Mouse (Mus musculus) cerebellum, adult 2 months (tissue): Measurements from ENCODE around the gene Frmd4a.

Experiments
- CTCF ChIP-seq: fragments of 200-500 bp; IDR thresholded peaks from 2 replicates; pipeline ENCODE4 v1.5.1; 2011; ENCODE audit warnings: low read depth, mild to moderate bottlenecking, control low read depth, low read length, moderate library complexity, borderline replicate concordance; ENCODE audit not compliant: insufficient read depth
- POLR2A ChIP-seq: fragments of 200-500 bp; IDR thresholded peaks from 2 replicates; pipeline ENCODE4 v1.6.1; 2011; ENCODE audit warnings: low read length, control low read depth, borderline replicate concordance; ENCODE audit not compliant: insufficient read depth

DNA sequence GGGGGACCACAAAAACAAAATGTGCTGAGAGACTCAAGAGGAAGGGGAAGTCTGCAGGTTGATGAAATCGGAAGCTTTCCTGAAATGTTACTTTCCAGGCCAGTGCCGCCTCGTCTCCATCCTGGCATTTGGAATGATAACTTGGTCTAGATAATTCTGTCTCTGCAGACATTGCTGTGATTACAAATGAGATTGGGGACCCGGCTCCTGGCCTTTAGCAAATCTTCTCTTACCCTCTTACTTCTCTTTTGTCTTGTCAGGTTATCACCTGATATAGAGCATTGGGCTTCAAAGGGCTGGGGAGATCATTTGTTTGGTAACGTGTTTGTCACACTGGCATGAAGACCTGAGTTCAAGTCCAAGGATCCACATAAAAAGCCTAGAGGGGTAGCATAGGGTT is 317.4 kb downstream of the Frmd4a start:
- TF ChIP-seq POLR2A (no peak), CTCF (no peak)
